Mouse (Mus musculus): ENCODE data around the gene Pkd2l1. TPM values are rescaled to one million over a fixed set of nuclear protein-coding genes. Genes with fewer than 3 reads are reported as not detected.
"Not testable (repeated sequence)": the region's sequence is repeated elsewhere in the genome, so short reads cannot be mapped to it uniquely, and the experiment has no call there.

The Pkd2l1 gene
- polyA plus RNA-seq, 1 experiment from 2014 or later: not detected

- 92% methylated on average over 7 of the region's 7 CpGs for WGBS
- Histone ChIP-seq H3K4me3 (replicated peaks; ENCODE audit: low read length) (no peak overlapping the region), H3K4me2 (ENCODE audit: low read length) (no peak overlapping the region), H3K27me3 (replicated peaks; ENCODE audit: control insufficient read depth, insufficient read depth, low read length) (no peaks in the 10 kb centered on the region), H3K9ac (replicated peaks; ENCODE audit: low read depth, low read length) (no peak overlapping the region), H3K4me1 (replicated peaks; ENCODE audit: control insufficient read depth, insufficient read depth, low read length) (no peaks in the 10 kb centered on the region), H3K36me3 (ENCODE audit: control insufficient read depth, insufficient read depth) (peaks cover 14% of the 10 kb centered on the region), H3K9me3 (ENCODE audit: control insufficient read depth, low read length) (no peaks in the 10 kb centered on the region), H3K27ac (ENCODE audit: low read length) (no peak overlapping the region)
- ATAC-seq: no peak
These were observed 71.1 kb downstream of the Pkd2l1 start for GRCm38 (mm10) chr19:44121137-44121536.

GRCm38 (mm10) chr19:44120686-44121085 lies 71.6 kb downstream of the Pkd2l1 start:
- WGBS: 92% methylated on average over 7 of the region's 9 CpGs
- peaks cover 14% of the 10 kb centered on the region for H3K36me3 ChIP-seq (ENCODE audit: control insufficient read depth, insufficient read depth)
- not testable (repeated sequence) for ATAC-seq; H3K4me3 ChIP-seq (replicated peaks; ENCODE audit: low read length); H3K9me3 ChIP-seq (ENCODE audit: control insufficient read depth, low read length); H3K27ac ChIP-seq (ENCODE audit: low read length); H3K4me1 ChIP-seq (replicated peaks; ENCODE audit: control insufficient read depth, insufficient read depth, low read length); H3K4me2 ChIP-seq (ENCODE audit: low read length); H3K9ac ChIP-seq (replicated peaks; ENCODE audit: low read depth, low read length); H3K27me3 ChIP-seq (replicated peaks; ENCODE audit: control insufficient read depth, insufficient read depth, low read length)

- H3K36me3 ChIP-seq (ENCODE audit: control insufficient read depth, insufficient read depth): peaks cover 15% of the 10 kb centered on the region
- H3K27me3 ChIP-seq (replicated peaks; ENCODE audit: control insufficient read depth, insufficient read depth, low read length): no peaks in the 10 kb centered on the region
- ATAC-seq: no peak
- H3K4me2 ChIP-seq (ENCODE audit: low read length): no peak overlapping the region
- no peaks in the 10 kb centered on the region for H3K9me3 ChIP-seq (ENCODE audit: control insufficient read depth, low read length)
- H3K4me1 ChIP-seq (replicated peaks; ENCODE audit: control insufficient read depth, insufficient read depth, low read length): no peaks in the 10 kb centered on the region
- H3K9ac ChIP-seq (replicated peaks; ENCODE audit: low read depth, low read length): no peak overlapping the region
- no peak overlapping the region for H3K27ac ChIP-seq (ENCODE audit: low read length)
- H3K4me3 ChIP-seq (replicated peaks; ENCODE audit: low read length): no peak overlapping the region
These were observed 74.4 kb downstream of the Pkd2l1 start for GRCm38 (mm10) chr19:44117793-44118192.

- peaks cover 22% of the 10 kb centered on the region for H3K36me3 ChIP-seq (ENCODE audit: control insufficient read depth, insufficient read depth)
- peaks cover 6% of the 10 kb centered on the region for H3K4me1 ChIP-seq (replicated peaks; ENCODE audit: control insufficient read depth, insufficient read depth, low read length)
- H3K27me3 ChIP-seq (replicated peaks; ENCODE audit: control insufficient read depth, insufficient read depth, low read length): no peaks in the 10 kb centered on the region
- no peak overlapping the region for H3K27ac ChIP-seq (ENCODE audit: low read length)
- no peaks in the 10 kb centered on the region for H3K9me3 ChIP-seq (ENCODE audit: control insufficient read depth, low read length)
- no peak overlapping the region for H3K4me3 ChIP-seq (replicated peaks; ENCODE audit: low read length)
- no peak overlapping the region for H3K4me2 ChIP-seq (ENCODE audit: low read length)
- H3K9ac ChIP-seq (replicated peaks; ENCODE audit: low read depth, low read length): no peak overlapping the region
- 58% methylated on average over 7 of the region's 7 CpGs for WGBS
- no peak for ATAC-seq
These were observed 80.5 kb downstream of the Pkd2l1 start for GRCm38 (mm10) chr19:44111706-44112105.

GRCm38 (mm10) chr19:44110356-44110755 lies 81.9 kb downstream of the Pkd2l1 start:
- H3K27me3 ChIP-seq (replicated peaks; ENCODE audit: control insufficient read depth, insufficient read depth, low read length): no peaks in the 10 kb centered on the region
- H3K9ac ChIP-seq (replicated peaks; ENCODE audit: low read depth, low read length): no peak overlapping the region
- H3K36me3 ChIP-seq (ENCODE audit: control insufficient read depth, insufficient read depth): peaks cover 22% of the 10 kb centered on the region
- no peak overlapping the region for H3K27ac ChIP-seq (ENCODE audit: low read length)
- peaks cover 19% of the 10 kb centered on the region for H3K4me1 ChIP-seq (replicated peaks; ENCODE audit: control insufficient read depth, insufficient read depth, low read length)
- 93% methylated on average over 9 of the region's 9 CpGs for WGBS
- no peak for ATAC-seq
- no peak overlapping the region for H3K4me2 ChIP-seq (ENCODE audit: low read length)
- no peaks in the 10 kb centered on the region for H3K9me3 ChIP-seq (ENCODE audit: control insufficient read depth, low read length)
- no peak overlapping the region for H3K4me3 ChIP-seq (replicated peaks; ENCODE audit: low read length)

GRCm38 (mm10) chr19:44108996-44109395 lies 83.2 kb downstream of the Pkd2l1 start:
- Histone ChIP-seq H3K4me1 (replicated peaks; ENCODE audit: control insufficient read depth, insufficient read depth, low read length) (peaks cover 21% of the 10 kb centered on the region), H3K9me3 (ENCODE audit: control insufficient read depth, low read length) (no peaks in the 10 kb centered on the region), H3K9ac (replicated peaks; ENCODE audit: low read depth, low read length) (no peak overlapping the region), H3K27me3 (replicated peaks; ENCODE audit: control insufficient read depth, insufficient read depth, low read length) (no peaks in the 10 kb centered on the region), H3K36me3 (ENCODE audit: control insufficient read depth, insufficient read depth) (peaks cover 22% of the 10 kb centered on the region), H3K4me2 (ENCODE audit: low read length) (no peak overlapping the region), H3K27ac (ENCODE audit: low read length) (no peak overlapping the region), H3K4me3 (replicated peaks; ENCODE audit: low read length) (no peak overlapping the region)
- no peak for ATAC-seq

- Histone ChIP-seq H3K36me3 (ENCODE audit: control insufficient read depth, insufficient read depth) (peaks cover 12% of the 10 kb centered on the region), H3K9me3 (ENCODE audit: control insufficient read depth, low read length) (no peaks in the 10 kb centered on the region), H3K27ac (ENCODE audit: low read length) (no peak overlapping the region), H3K4me2 (ENCODE audit: low read length) (peak overlapping the region; percentile 88), H3K9ac (replicated peaks; ENCODE audit: low read depth, low read length) (peak overlapping the region; percentile 98), H3K4me1 (replicated peaks; ENCODE audit: control insufficient read depth, insufficient read depth, low read length) (peaks cover 21% of the 10 kb centered on the region), H3K4me3 (replicated peaks; ENCODE audit: low read length) (peak overlapping the region; percentile 89), H3K27me3 (replicated peaks; ENCODE audit: control insufficient read depth, insufficient read depth, low read length) (no peaks in the 10 kb centered on the region)
- peak; percentile 42 for ATAC-seq
- 28% methylated on average over 22 of the region's 22 CpGs for WGBS
These were observed 84.4 kb downstream of the Pkd2l1 start for GRCm38 (mm10) chr19:44107661-44108521.

GRCm38 (mm10) chr19:44106831-44107660 lies 85.2 kb downstream of the Pkd2l1 start, which contains the start of gene Chuk:
Chuk (minus strand) TSS chr19:44107480.
- peak within 1 kb of the TSS; percentile 89 for H3K4me3 ChIP-seq (replicated peaks; ENCODE audit: low read length)
- peak; percentile 100 for ATAC-seq
- peaks cover 7% of the 10 kb centered on the region for H3K36me3 ChIP-seq (ENCODE audit: control insufficient read depth, insufficient read depth)
- H3K9ac ChIP-seq (replicated peaks; ENCODE audit: low read depth, low read length): peak within 1 kb of the TSS; percentile 98
- H3K4me2 ChIP-seq (ENCODE audit: low read length): peak within 1 kb of the TSS; percentile 96
- H3K27me3 ChIP-seq (replicated peaks; ENCODE audit: control insufficient read depth, insufficient read depth, low read length): no peaks in the 10 kb centered on the region
- H3K4me1 ChIP-seq (replicated peaks; ENCODE audit: control insufficient read depth, insufficient read depth, low read length): peaks cover 21% of the 10 kb centered on the region
- no peaks in the 10 kb centered on the region for H3K9me3 ChIP-seq (ENCODE audit: control insufficient read depth, low read length)
- WGBS: under 1% methylated on average over 64 of the region's 67 CpGs
- peak within 1 kb of the TSS; percentile 55 for H3K27ac ChIP-seq (ENCODE audit: low read length)

- H3K27ac ChIP-seq (ENCODE audit: low read length): no peak overlapping the region
- WGBS: 89% methylated on average over 1 of the region's 1 CpGs
- no peak for ATAC-seq
These were observed 87.8 kb downstream of the Pkd2l1 start for GRCm38 (mm10) chr19:44104393-44104792.

More at GRCm38 (mm10) chr19:44104393-44104792, 87.8 kb downstream of the Pkd2l1 start:
- Histone ChIP-seq H3K27me3 (replicated peaks; ENCODE audit: control insufficient read depth, insufficient read depth, low read length) (no peaks in the 10 kb centered on the region), H3K4me2 (ENCODE audit: low read length) (no peak overlapping the region), H3K9me3 (ENCODE audit: control insufficient read depth, low read length) (no peaks in the 10 kb centered on the region), H3K36me3 (ENCODE audit: control insufficient read depth, insufficient read depth) (0 out of 2 replicates have a peak, but pooled peaks cover 2% of the 10 kb centered on the region), H3K4me1 (replicated peaks; ENCODE audit: control insufficient read depth, insufficient read depth, low read length) (peaks cover 21% of the 10 kb centered on the region), H3K4me3 (replicated peaks; ENCODE audit: low read length) (no peak overlapping the region), H3K9ac (replicated peaks; ENCODE audit: low read depth, low read length) (no peak overlapping the region)
